Mouse (Mus musculus) 3T3-L1 (cell line): Measurements from ENCODE around the gene Rad21l.

Experiments
- DNase-seq: peaks from one replicate; pipeline ENCODE4 v3.0.0-alpha.2; 2015; ENCODE audit warnings: low read depth, low spot score

Rad21l gene

GRCm38 (mm10) chr2:151668433-151668832 is at the start of gene Rad21l:
Rad21l (minus strand) TSS chr2:151668533.
- no peak for DNase-seq

GRCm38 (mm10) chr2:151716318-151717055 is 48.2 kb upstream of the Rad21l start:
- DNase-seq: no peak

GRCm38 (mm10) chr2:151715526-151715925 is 47.2 kb upstream of the Rad21l start:
- DNase-seq: no peak

- peak; percentile 67 for DNase-seq
Measured at GRCm38 (mm10) chr2:151712647-151713046, 44.3 kb upstream of the Rad21l start.

- no peak for DNase-seq
Measured at GRCm38 (mm10) chr2:151702851-151703190, 34.5 kb upstream of the Rad21l start.

- DNase-seq: no peak
Measured at GRCm38 (mm10) chr2:151702146-151702850, 34.0 kb upstream of the Rad21l start.

- DNase-seq: no peak
Measured at GRCm38 (mm10) chr2:151701231-151702145, 33.2 kb upstream of the Rad21l start, which contains the start of gene Tmem74b. Tmem74b (plus strand) TSS chr2:151702008.

- no peak for DNase-seq
Measured at GRCm38 (mm10) chr2:151682976-151683375, 14.6 kb upstream of the Rad21l start.

- DNase-seq: peak; percentile 66
Measured at GRCm38 (mm10) chr2:151682357-151682756, 14.0 kb upstream of the Rad21l start.

GRCm38 (mm10) chr2:151676234-151676633 is 7.9 kb upstream of the Rad21l start:
- peak; percentile 16 for DNase-seq

GRCm38 (mm10) chr2:151670968-151671329 is 2.6 kb upstream of the Rad21l start:
- DNase-seq: no peak

- DNase-seq: no peak
Measured at GRCm38 (mm10) chr2:151670026-151670967, 2.0 kb upstream of the Rad21l start.

- DNase-seq: no peak
Measured at GRCm38 (mm10) chr2:151652053-151652452, 16.3 kb downstream of the Rad21l start.

GRCm38 (mm10) chr2:151636015-151636402 is 32.3 kb downstream of the Rad21l start:
- no peak for DNase-seq

GRCm38 (mm10) chr2:151635362-151636014 is 32.8 kb downstream of the Rad21l start:
- no peak for DNase-seq

- no peak for DNase-seq
Measured at GRCm38 (mm10) chr2:151634903-151635302, 33.4 kb downstream of the Rad21l start.

- no peak for DNase-seq
Measured at GRCm38 (mm10) chr2:151632982-151633381, 35.4 kb downstream of the Rad21l start.

GRCm38 (mm10) chr2:151632159-151632814 is 36.0 kb downstream of the Rad21l start, which contains the start of gene Snph:
Snph (minus strand) TSS chr2:151632593.
- no peak for DNase-seq

GRCm38 (mm10) chr2:151631406-151632158 is 36.8 kb downstream of the Rad21l start:
- DNase-seq: no peak
